Mouse (Mus musculus) E14TG2a.4 (cell line): ENCODE measurements around the gene Ifi47.

Experiments used
- CTCF ChIP-seq: conservative IDR thresholded peaks from 2 replicates; pipeline ENCODE4 v1.5.1; 2014; ENCODE audit warnings: low read length
- NANOG ChIP-seq: IDR thresholded peaks from 2 replicates; pipeline ENCODE4 v1.6.1; 2014; ENCODE audit warnings: borderline replicate concordance, low read length, mixed read lengths

DNA sequence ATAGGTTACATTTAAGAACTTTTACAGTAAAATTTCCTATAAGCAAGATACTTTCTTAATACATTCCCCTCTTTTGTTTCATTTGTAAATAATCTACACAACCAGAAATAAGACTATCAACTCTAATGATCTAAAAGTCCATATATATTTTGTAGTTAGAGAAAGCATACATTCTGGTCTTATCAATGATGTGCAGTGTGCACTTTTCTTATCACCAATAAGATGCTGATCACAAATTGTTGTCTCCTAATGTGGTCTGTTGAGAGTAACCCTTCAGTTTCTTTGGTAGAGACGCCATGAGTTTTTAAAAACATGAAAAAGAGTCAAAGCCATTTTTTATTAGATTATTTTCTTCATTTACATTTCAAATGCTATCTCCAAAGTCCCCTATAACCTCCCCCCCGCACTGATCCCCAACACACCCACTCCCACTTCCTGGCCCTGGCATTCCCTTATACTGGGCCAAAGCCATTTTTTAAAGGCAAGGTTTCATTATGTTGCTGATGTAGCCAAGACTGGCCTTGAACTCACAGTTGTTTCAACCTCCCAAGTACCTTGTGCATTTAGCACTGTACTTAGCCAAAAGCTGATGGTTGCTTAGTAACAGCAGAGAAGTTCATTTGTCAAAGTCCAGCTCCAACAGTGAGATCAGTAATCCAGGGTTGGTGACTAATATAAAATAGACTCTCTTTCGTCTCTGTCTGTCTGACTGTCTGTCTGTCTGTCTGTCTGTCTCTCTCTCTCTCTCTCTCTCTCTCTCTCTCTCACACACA, 13.5 kb downstream of the Ifi47 start:
- TF ChIP-seq CTCF: no peak
- no peak for TF ChIP-seq NANOG
